Mouse (Mus musculus) cortical plate, adult 2 months (tissue): ENCODE results near the gene Fli1.

ENCODE experiments used
- CTCF ChIP-seq: fragments of 200-500 bp; IDR thresholded peaks from 2 replicates; pipeline ENCODE4 v1.5.1; 2011; ENCODE audit warnings: mild to moderate bottlenecking, control low read depth, low read length; ENCODE audit not compliant: insufficient read depth; ENCODE audit errors: extremely low read depth
- POLR2A ChIP-seq: fragments of 200-500 bp; IDR thresholded peaks from 2 replicates; pipeline ENCODE4 v1.6.1; 2011; ENCODE audit warnings: mild to moderate bottlenecking, low read length, control low read depth; ENCODE audit not compliant: insufficient read depth; ENCODE audit errors: extremely low read depth

- TF ChIP-seq CTCF (peak; percentile 81), POLR2A (no peak)
These were observed 137.3 kb downstream of the Fli1 start for GRCm38 (mm10) chr9:32405191-32405925.
